Mouse (Mus musculus): ENCODE measurements around the gene Slc30a5. TPM values are rescaled to one million over a fixed set of nuclear protein-coding genes. Genes with fewer than 3 reads are reported as not detected.

Gene Slc30a5
- polyA plus RNA-seq, 1 experiment from 2014 or later = 30.8 TPM

DNA sequence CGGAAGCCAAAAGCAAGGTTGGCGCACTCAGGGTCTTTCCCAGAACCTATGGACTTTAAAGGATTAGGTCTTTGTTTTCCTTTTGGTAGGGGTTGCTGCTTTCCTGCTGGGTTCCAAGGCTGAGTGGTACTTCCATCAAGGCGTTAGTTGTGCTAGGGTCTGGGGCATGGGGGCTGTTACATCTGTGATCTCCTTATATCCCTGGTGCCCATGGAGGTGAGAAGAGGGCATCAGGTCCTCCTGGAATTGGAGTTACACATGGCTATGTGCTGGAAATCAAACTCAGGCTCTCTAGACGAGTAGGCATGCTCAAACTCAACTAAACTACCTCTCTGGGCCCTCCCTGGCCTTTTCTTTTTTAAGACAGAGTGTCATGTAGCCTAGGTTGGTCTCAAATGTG is 79.0 kb downstream of the Slc30a5 start:
- Histone ChIP-seq H3K27ac (ENCODE audit: low read depth, low read length) (no peak overlapping the region), H3K4me3 (ENCODE audit: low read length) (no peak overlapping the region), H3K9ac (ENCODE audit: low read depth, low read length) (no peak overlapping the region), H3K9me3 (ENCODE audit: control insufficient read depth, low read length) (no peaks in the 10 kb centered on the region), H3K27me3 (replicated peaks; ENCODE audit: control insufficient read depth, insufficient read depth, low read length) (no peaks in the 10 kb centered on the region), H3K4me2 (ENCODE audit: low read length) (no peak overlapping the region), H3K36me3 (ENCODE audit: control insufficient read depth, insufficient read depth, low read length) (no peaks in the 10 kb centered on the region), H3K4me1 (ENCODE audit: control insufficient read depth, insufficient read depth, low read depth, low read length) (no peaks in the 10 kb centered on the region)
- WGBS = 67% methylated on average over 4 of the region's 4 CpGs
- ATAC-seq = no peak

DNA sequence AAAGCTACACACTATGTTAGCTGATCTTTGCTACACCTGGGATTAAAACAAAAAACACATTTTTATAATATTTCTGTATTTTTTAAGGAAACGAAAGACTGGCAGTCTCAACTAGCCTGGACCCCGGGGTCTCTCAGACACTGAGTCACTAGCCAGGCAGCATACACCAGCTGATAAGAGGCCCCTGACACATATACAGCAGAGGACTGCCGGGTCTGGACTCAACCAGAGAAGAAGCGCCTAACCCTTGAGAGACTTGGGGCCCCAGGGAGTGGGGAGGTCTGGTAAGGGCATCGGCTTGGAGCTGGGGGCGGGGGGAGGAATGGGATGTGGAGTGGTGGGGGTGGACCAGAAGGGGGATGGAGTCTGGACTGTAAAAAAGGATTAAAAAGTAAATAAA is 80.2 kb downstream of the Slc30a5 start:
- Histone ChIP-seq H3K4me1 (ENCODE audit: control insufficient read depth, insufficient read depth, low read depth, low read length) (no peaks in the 10 kb centered on the region), H3K9me3 (ENCODE audit: control insufficient read depth, low read length) (no peaks in the 10 kb centered on the region), H3K36me3 (ENCODE audit: control insufficient read depth, insufficient read depth, low read length) (no peaks in the 10 kb centered on the region), H3K4me2 (ENCODE audit: low read length) (no peak overlapping the region), H3K4me3 (ENCODE audit: low read length) (no peak overlapping the region), H3K27me3 (replicated peaks; ENCODE audit: control insufficient read depth, insufficient read depth, low read length) (no peaks in the 10 kb centered on the region), H3K27ac (ENCODE audit: low read depth, low read length) (no peak overlapping the region), H3K9ac (ENCODE audit: low read depth, low read length) (no peak overlapping the region)
- no peak for ATAC-seq
- 86% methylated on average over 6 of the region's 6 CpGs for WGBS

Other genes starting within 250 kb of the Slc30a5 start
- 3.2 TPM in 2 replicates for gene Marveld2, start 216.5 kb downstream of the Slc30a5 start, polyA plus RNA-seq (2015; fragmentation: Nextera tagmentation; extraction: Ambion mirVana)
- 292 and 316 TPM in 2 replicates for gene Ak6, start 182.4 kb downstream of the Slc30a5 start, polyA plus RNA-seq (2015; fragmentation: Nextera tagmentation; extraction: Ambion mirVana)
- gene Rad17, start 182.4 kb downstream of the Slc30a5 start, polyA plus RNA-seq (2015; fragmentation: Nextera tagmentation; extraction: Ambion mirVana) = 15.3 and 16.6 TPM in 2 replicates
- gene Taf9, start 181.8 kb downstream of the Slc30a5 start, polyA plus RNA-seq (2015; fragmentation: Nextera tagmentation; extraction: Ambion mirVana) = 24.9 and 27.8 TPM in 2 replicates
- 1.2 and 1.4 TPM in 2 replicates for gene Ccdc125, start 163.7 kb downstream of the Slc30a5 start, polyA plus RNA-seq (2015; fragmentation: Nextera tagmentation; extraction: Ambion mirVana)
- 35.8 and 40.0 TPM in 2 replicates for gene Cdk7, start 102.5 kb downstream of the Slc30a5 start, polyA plus RNA-seq (2015; fragmentation: Nextera tagmentation; extraction: Ambion mirVana)
- gene Mrps36, start 88.8 kb downstream of the Slc30a5 start, polyA plus RNA-seq (2015; fragmentation: Nextera tagmentation; extraction: Ambion mirVana) = 143 and 161 TPM in 2 replicates
- gene Cenph, start 57.5 kb downstream of the Slc30a5 start, polyA plus RNA-seq (2015; fragmentation: Nextera tagmentation; extraction: Ambion mirVana) = 6.5 and 7.6 TPM in 2 replicates
- 42.4 and 52.9 TPM in 2 replicates for gene Ccnb1, start 46.9 kb downstream of the Slc30a5 start, polyA plus RNA-seq (2015; fragmentation: Nextera tagmentation; extraction: Ambion mirVana)